Mouse (Mus musculus) heart, adult 10 weeks (tissue): Measurements from ENCODE around the gene Ctbs. TPM values are rescaled to one million over a fixed set of nuclear protein-coding genes. Genes with fewer than 3 reads are reported as not detected.

Source experiments
- polyA plus RNA-seq: library from polyadenylated mRNA; stranded (reverse); fragments of 350-450 nt; fragmentation: Illumina TruSeq; extraction: RNeasy Lipid Tissue Mini Kit (QIAGEN cat#74804); gene quantifications from one replicate; pipeline ENCODE4 v1.2.3, GENCODE M21; 2014; ENCODE audit warnings: low read depth, low replicate concordance

Gene Ctbs
- polyA plus RNA-seq = 5.2 TPM

DNA sequence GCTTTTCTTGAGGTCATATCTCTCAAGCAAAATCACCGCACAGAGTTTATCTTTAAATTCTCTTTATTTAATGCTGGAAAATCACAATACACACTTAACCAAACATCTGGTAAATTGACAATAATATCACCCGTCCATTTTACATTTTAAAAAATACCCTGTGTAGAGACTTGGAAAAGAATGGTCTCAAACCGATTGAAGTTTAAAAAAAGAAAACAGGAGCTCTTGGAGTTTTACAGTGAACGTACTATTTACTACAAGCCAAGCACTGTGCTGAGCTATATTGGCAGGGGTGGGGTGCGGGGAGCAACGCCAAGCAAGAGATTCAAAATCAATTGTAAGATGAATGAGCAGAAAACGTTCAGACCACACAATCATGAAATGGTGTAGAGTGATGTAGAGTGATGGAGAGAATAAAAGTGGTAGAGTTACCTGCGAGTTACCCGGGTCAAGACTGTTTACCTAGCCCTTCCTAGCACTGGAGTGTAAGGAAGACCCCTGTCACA, at the start of gene Ctbs:
Ctbs (plus strand) TSS at position 51 of the 506 bp plus-strand sequence.

DNA sequence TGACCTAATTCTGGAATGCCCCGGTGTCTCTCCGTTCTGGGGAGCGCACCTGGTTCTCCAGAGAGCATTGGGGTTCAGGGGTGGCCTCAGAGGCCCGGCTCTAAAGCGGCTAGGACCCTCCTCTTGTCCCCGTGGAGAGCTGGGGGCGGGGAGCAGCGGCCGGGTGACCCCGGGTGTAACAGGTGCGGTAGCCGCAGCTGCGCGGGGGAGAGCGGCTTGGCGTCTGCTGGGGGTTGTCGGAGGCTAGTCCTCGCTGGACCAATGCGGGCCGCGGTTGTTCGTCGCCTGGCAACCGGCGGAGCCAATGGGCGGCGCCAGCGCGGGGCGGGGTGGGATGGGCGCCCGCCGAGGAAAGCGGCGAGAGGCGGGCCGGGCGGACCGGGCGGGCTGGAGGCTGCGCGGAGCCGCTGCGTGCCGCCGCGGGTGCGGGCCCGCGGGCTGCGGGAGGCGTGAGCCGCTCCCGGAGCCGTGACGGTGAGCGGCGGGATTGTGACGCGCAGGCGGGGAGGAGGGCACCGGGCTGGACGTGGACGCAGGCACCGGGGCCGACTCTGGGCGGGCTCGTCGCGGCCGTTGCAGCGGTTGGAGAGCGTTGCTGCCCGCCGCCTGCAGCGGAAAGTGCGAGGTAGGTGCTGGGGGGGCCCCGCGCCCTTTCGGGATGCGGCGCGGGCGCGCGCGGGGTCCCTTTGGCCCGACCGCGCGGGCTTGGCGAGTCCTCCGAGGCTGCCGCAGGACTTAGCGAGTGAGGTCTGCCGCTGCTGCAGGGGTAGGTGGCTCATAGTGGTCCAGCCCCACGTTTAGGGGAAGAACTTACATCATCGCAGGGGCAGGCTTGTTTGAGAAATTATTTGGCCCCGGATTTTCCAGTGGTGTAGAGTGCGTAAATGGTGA, 45.0 kb upstream of the Ctbs start, which contains the start of gene Ssx2ip:
Ssx2ip (plus strand) TSS at position 332 of the 891 bp plus-strand sequence.

DNA sequence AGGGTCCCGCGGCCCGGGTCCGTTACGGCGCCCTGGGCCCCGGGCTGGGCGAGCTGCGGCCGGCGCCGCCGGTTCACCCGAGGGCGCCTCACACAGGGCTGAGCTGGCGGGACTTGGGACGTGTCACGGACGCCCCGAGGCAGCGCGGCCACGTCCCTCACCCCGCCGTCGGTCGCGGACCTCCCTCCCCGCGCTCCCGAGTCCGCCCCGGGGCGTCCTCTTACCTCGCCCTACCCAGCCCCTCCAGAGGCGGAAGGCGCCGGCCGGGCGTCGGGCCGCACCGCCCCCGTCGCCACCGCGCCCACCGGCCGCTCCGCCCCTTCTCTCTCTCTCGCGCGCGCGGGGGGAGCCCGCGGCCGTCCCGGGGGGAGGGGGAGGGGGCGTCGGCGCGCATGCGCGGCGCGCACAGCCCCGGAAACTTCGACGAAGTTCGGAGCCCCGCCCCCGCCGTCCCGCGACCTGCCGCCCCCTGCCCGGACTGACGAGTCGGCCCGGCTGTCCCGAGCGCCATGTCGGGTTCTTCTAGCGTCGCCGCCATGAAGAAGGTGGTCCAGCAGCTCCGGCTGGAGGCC, 49.9 kb downstream of the Ctbs start, which contains the start of the genes Spata1 and Gng5:
Spata1 (minus strand) TSS at position 323 of the 572 bp plus-strand sequence.
Gng5 (plus strand) TSS at position 377 of the 572 bp plus-strand sequence.

Other genes starting within 250 kb of the Ctbs start
- gene Lpar3, start 228.8 kb upstream of the Ctbs start, polyA plus RNA-seq = 0.58 TPM
- 8.0 TPM for gene Ssx2ip, start 45.2 kb upstream of the Ctbs start, polyA plus RNA-seq
- 3.0 TPM for gene Spata1, start 50.0 kb downstream of the Ctbs start, polyA plus RNA-seq
- gene Gng5, start 50.0 kb downstream of the Ctbs start, polyA plus RNA-seq = 368 TPM
- gene Rpf1, start 71.6 kb downstream of the Ctbs start, polyA plus RNA-seq = 18.2 TPM
- gene Uox, start 120.6 kb downstream of the Ctbs start, polyA plus RNA-seq = 1.0 TPM
- gene Dnase2b, start 165.8 kb downstream of the Ctbs start, polyA plus RNA-seq = not detected
- not detected for gene 4930503B20Rik, start 201.5 kb downstream of the Ctbs start, polyA plus RNA-seq
- gene Samd13, start 235.8 kb downstream of the Ctbs start, polyA plus RNA-seq = 4.7 TPM